ENCODE assay signal across 20 mouse cellular contexts in genomic region chr3:84749222-84749621, GRCm38 (mm10).
DNase-seq lines count a peak whose midpoint lies in the region; ATAC-seq and TF ChIP-seq lines count a peak whose summit lies in the region.
"Had no signal": no experiment of that assay in that cellular context is flagged by ENCODE, and none has a peak within 500 bp of the region (broad histone marks: within the 10 kb centered on the region; RNA-seq: fewer than 3 reads in every experiment).

No protein-coding gene starts in this region.

- H3K36me3 ChIP-seq in thymus, adult 2 months (ENCODE audit: control insufficient read depth, insufficient read depth, low read length) = no peaks in the 10 kb centered on the region
- H3K36me3 ChIP-seq: heart, embryonic 10.5 days; hindbrain, embryonic 15.5 days; limb, embryonic 12.5 days; midbrain, embryonic 10.5 days had no signal

- peaks cover 16% of the 10 kb centered on the region for H3K4me1 ChIP-seq in thymus, adult 2 months (replicated peaks; ENCODE audit: control insufficient read depth, insufficient read depth, low read length)
- H3K4me1 ChIP-seq: midbrain, embryonic 10.5 days had no signal

- no peak for TF ChIP-seq CTCF in thymus, adult 2 months (IDR thresholded peaks at IDR 0.05; ENCODE audit: borderline replicate concordance, control insufficient read depth, extremely low read depth, insufficient read depth, low read length, poor library complexity)

- peak; percentile 42 for DNase-seq in thymus, adult 2 months
- no peak for DNase-seq in thymus, postnatal 4 days
- peak; percentile 39 for DNase-seq in T-cell, adult 2 months (ENCODE audit: low spot score)
- DNase-seq in thymus, postnatal 25 days = peak; percentile 29
- DNase-seq in adrenal gland, adult 8-10 months = no peak
- no peak for DNase-seq in adrenal gland, adult 2 months
- no peak for DNase-seq in liver
- DNase-seq: adrenal gland, postnatal 25 days; cerebellum, adult 8-10 months; gastrocnemius, postnatal 14 days; heart, postnatal 10 days; kidney, adult 18-20 months; kidney, postnatal 10 days had no signal

- under 1% methylated on average over 5 of the region's 5 CpGs for WGBS in thymus, adult 2 months

- H3K27me3 ChIP-seq in thymus, adult 2 months (ENCODE audit: control insufficient read depth, insufficient read depth, low read length) = no peaks in the 10 kb centered on the region
- H3K27me3 ChIP-seq: hindbrain, embryonic 15.5 days had no signal

- ATAC-seq in inflammation-experienced regulatory T-cells, adult 6 months = peak; percentile 97
- ATAC-seq: lung, postnatal 0 days had no signal

- no peak overlapping the region for H3K4me3 ChIP-seq in thymus, adult 2 months (ENCODE audit: control insufficient read depth, insufficient read depth, low read length)
- H3K4me3 ChIP-seq: heart, embryonic 10.5 days; hindbrain, embryonic 15.5 days; limb, embryonic 12.5 days; midbrain, embryonic 10.5 days had no signal

- TF ChIP-seq POLR2A in thymus, adult 2 months (IDR thresholded peaks at IDR 0.05; ENCODE audit: control insufficient read depth, extremely low read depth, insufficient read depth, low read length, poor library complexity) = no peak

- no peak overlapping the region for H3K27ac ChIP-seq in thymus, adult 2 months (ENCODE audit: control insufficient read depth, insufficient read depth, low read length)
- H3K27ac ChIP-seq: heart, embryonic 10.5 days; hindbrain, embryonic 15.5 days; limb, embryonic 12.5 days; liver, embryonic 14.5 days; midbrain, embryonic 10.5 days had no signal

Comparison
In these comparisons a context has a peak if more than half of its experiments do, and no peak if none do; other contexts are left out.
1. DNase-seq: peak in thymus, adult 2 months (single experiment), T-cell, adult 2 months (single experiment) and thymus, postnatal 25 days (single experiment); none in thymus, postnatal 4 days (single experiment), adrenal gland, adult 8-10 months (single experiment), adrenal gland, adult 2 months (single experiment) and liver (single experiment).